Mouse (Mus musculus): ENCODE data around the gene Notch1.

DNA sequence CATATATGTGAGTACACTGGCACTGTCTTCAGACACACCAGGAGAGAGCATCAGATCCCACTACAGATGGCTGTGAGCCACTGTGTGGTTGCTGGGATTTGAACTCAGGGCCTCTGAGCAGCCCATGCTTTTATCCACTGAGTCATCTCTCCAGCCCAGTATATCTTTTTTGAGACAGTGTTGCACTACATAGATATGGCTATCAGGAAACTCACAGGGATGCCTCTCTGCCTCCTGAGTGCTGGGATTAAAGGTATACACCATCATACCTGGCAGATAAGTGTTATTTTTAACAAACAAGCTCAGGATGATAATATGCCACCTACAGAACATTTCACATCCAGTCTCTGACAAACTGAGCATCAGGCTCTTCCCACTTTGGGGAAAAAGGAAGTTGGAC lies 99.4 kb downstream of the Notch1 start:
- TF ChIP-seq CTCF (IDR thresholded peaks at IDR 0.05; ENCODE audit: low read depth) (no peak), EP300 (IDR thresholded peaks at IDR 0.05; ENCODE audit: low read depth) (peak; percentile 72)

Measured in liver, embryonic 14.5 days (tissue).